In the genomic region with DNA sequence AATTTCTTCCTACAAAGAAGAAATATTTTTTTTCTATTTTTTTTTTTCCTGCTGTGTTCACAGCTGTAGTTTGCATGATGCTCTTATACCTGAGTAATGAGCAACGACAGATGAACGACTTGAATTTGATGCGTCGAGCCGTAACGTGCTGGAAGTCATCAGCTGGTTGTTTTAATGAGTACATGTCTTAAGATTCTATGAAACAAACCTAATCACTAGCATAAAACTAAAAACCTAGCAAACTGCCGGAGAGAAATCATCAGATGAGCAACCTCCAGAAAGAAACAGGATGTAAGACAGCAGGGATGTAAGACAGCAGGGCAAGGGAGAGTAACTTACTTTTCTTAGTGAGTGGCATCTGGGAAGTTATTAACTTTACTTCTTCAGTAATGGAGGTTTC, we compare ENCODE assay signal across 9 mouse cellular contexts. TPM values are rescaled to one million over a fixed set of nuclear protein-coding genes. Genes with fewer than 3 reads are reported as not detected.
A peak's percentile ranks its signal among the peaks of the same experiment; 100 is the strongest.
DNase-seq lines count a peak whose midpoint lies in the region; ATAC-seq and TF ChIP-seq lines count a peak whose summit lies in the region.
"Had no signal": no experiment of that assay in that cellular context is flagged by ENCODE, and none has a peak within 500 bp of the region (broad histone marks: within the 10 kb centered on the region; RNA-seq: fewer than 3 reads in every experiment).

No protein-coding gene starts in this region.

- H3K36me3 ChIP-seq in embryonic facial prominence, embryonic 14.5 days (ENCODE audit: control insufficient read depth, insufficient read depth, low read length) = no peaks in the 10 kb centered on the region
- H3K36me3 ChIP-seq in intestine, embryonic 15.5 days = no peaks in the 10 kb centered on the region
- H3K36me3 ChIP-seq in myocyte (ENCODE audit: control insufficient read depth, insufficient read depth) = no peaks in the 10 kb centered on the region

- TF ChIP-seq POLR2A in myocyte (IDR thresholded peaks at IDR 0.05; ENCODE audit: insufficient read length, low read depth) = no peak

- ATAC-seq in embryonic facial prominence, embryonic 14.5 days (ENCODE audit: low read depth) = no peak
- no peak for ATAC-seq in intestine, embryonic 15.5 days
- no peak for ATAC-seq in granulocyte monocyte progenitor cell, adult 5-6 weeks (replicated peaks; ENCODE audit: poor library complexity, severe bottlenecking)

- H3K4me1 ChIP-seq in embryonic facial prominence, embryonic 14.5 days (ENCODE audit: control insufficient read depth, insufficient read depth, low read length) = peaks cover 12% of the 10 kb centered on the region
- 0 out of 2 replicates have a peak, but pooled peaks cover 4% of the 10 kb centered on the region for H3K4me1 ChIP-seq in intestine, embryonic 15.5 days (replicated peaks)

- H3ac ChIP-seq in myocyte (ENCODE audit: control insufficient read depth, insufficient read length) = no peak overlapping the region

- no peak overlapping the region for H3K27ac ChIP-seq in layer of hippocampus, adult 2 months
- H3K27ac ChIP-seq in embryonic facial prominence, embryonic 14.5 days (replicated peaks; ENCODE audit: low read depth, low read length) = no peak overlapping the region
- no peak overlapping the region for H3K27ac ChIP-seq in intestine, embryonic 15.5 days

- TF ChIP-seq CTCF in layer of hippocampus, adult 2 months (conservative IDR thresholded peaks at IDR 0.05) = no peak

- peak overlapping the region; percentile 81 for H3K4me3 ChIP-seq in layer of hippocampus, adult 2 months
- H3K4me3 ChIP-seq in embryonic facial prominence, embryonic 14.5 days (ENCODE audit: low read depth, low read length) = peak overlapping the region; percentile 80
- H3K4me3 ChIP-seq in intestine, embryonic 15.5 days (replicated peaks) = no peak overlapping the region
- H3K4me3 ChIP-seq in myocyte = peak overlapping the region; percentile 30

- H3K27me3 ChIP-seq in embryonic facial prominence, embryonic 14.5 days (replicated peaks; ENCODE audit: control insufficient read depth, insufficient read depth, low read length) = no peaks in the 10 kb centered on the region
- H3K27me3 ChIP-seq in intestine, embryonic 15.5 days (replicated peaks) = no peaks in the 10 kb centered on the region
- H3K27me3 ChIP-seq in myocyte (ENCODE audit: control insufficient read depth, insufficient read depth, insufficient read length) = no peaks in the 10 kb centered on the region

- WGBS in embryonic facial prominence, embryonic 14.5 days = 72% methylated on average over 7 of the region's 7 CpGs
- WGBS in intestine, embryonic 15.5 days = 83% methylated on average over 7 of the region's 7 CpGs

- peak overlapping the region; percentile 55 for H3K4me2 ChIP-seq in embryonic facial prominence, embryonic 14.5 days (ENCODE audit: low read depth, low read length)
- H3K4me2 ChIP-seq in intestine, embryonic 15.5 days (replicated peaks) = peak overlapping the region; percentile 71
- H3K4me2 ChIP-seq in myocyte (ENCODE audit: low read depth) = peak overlapping the region; percentile 83

- no peaks in the 10 kb centered on the region; the same call in 1 of the 2 replicates for H3K9me3 ChIP-seq in embryonic facial prominence, embryonic 14.5 days (ENCODE audit: control insufficient read depth, low read length)
- H3K9me3 ChIP-seq in intestine, embryonic 15.5 days = no peaks in the 10 kb centered on the region

- DNase-seq in layer of hippocampus, adult 2 months (ENCODE audit: low spot score in 2 of 2) = no peak
- DNase-seq in layer of hippocampus, adult 9-10 months (ENCODE audit: low spot score) = no peak
- DNase-seq in embryonic facial prominence, embryonic 14.5 days (ENCODE audit: low spot score) = no peak
- no peak for DNase-seq in right cerebral cortex, postnatal 36 days (ENCODE audit: low spot score in 2 of 2)
- DNase-seq in gastrocnemius, postnatal 36 days = no peak
- DNase-seq: cerebellum, adult 11 months had no signal

- peak overlapping the region; percentile 88; the same call in 1 of the 2 replicates for H3K9ac ChIP-seq in embryonic facial prominence, embryonic 14.5 days (ENCODE audit: low read depth, low read length)
- H3K9ac ChIP-seq in intestine, embryonic 15.5 days = no peak overlapping the region

- H3K79me2 ChIP-seq in myocyte (ENCODE audit: control insufficient read depth, insufficient read depth) = peaks cover 4% of the 10 kb centered on the region

- intact Hi-C loops in gastrocnemius, postnatal 36 days (cut with DNase I) = no loop called here

TF ChIP-seq in myocyte, 11 proteins besides CTCF, POLR2A, EP300 and RAD21:
- TF ChIP-seq MAX (IDR thresholded peaks at IDR 0.05; ENCODE audit: low read depth) = no peak
- TF ChIP-seq POLR2AphosphoS2 (IDR thresholded peaks at IDR 0.05; ENCODE audit: insufficient read length, low read depth) = no peak
- no peak for TF ChIP-seq REST (IDR thresholded peaks at IDR 0.05; ENCODE audit: insufficient read depth, insufficient read length)
- TF ChIP-seq TCF3 (IDR thresholded peaks at IDR 0.05; ENCODE audit: insufficient read length, low read depth) = no peak
- no peak for TF ChIP-seq USF1 (IDR thresholded peaks at IDR 0.05; ENCODE audit: low read depth)
- TF ChIP-seq TCF12 (IDR thresholded peaks at IDR 0.05; ENCODE audit: insufficient read depth, poor library complexity, severe bottlenecking) = no peak
- no peak for TF ChIP-seq CEBPB (IDR thresholded peaks at IDR 0.05; ENCODE audit: insufficient read depth, poor library complexity, severe bottlenecking)
- TF ChIP-seq MYOD1 (IDR thresholded peaks at IDR 0.05; ENCODE audit: control insufficient read depth in 1 of 3, insufficient read length in 2 of 3, low read depth in 2 of 3) = no peak
TF ChIP-seq in myocyte: peak in this region for 0.

RNA-seq across cellular contexts. Expression of a gene that starts 1.4 kb away (rescaled TPM):
- 10 to 100 TPM; 61.7 to 63.5 TPM for total RNA-seq in layer of hippocampus, adult 2 months (2021)
- polyA plus RNA-seq in embryonic facial prominence, embryonic 14.5 days (2014; fragmentation: Nextera tagmentation; extraction: Ambion mirVana) = 64.9 and 70.4 TPM in 2 replicates
- 45.8 and 48.1 TPM in 2 replicates for polyA plus RNA-seq in intestine, embryonic 15.5 days (2015; fragmentation: Nextera tagmentation; extraction: Ambion mirVana)
- polyA plus RNA-seq in myocyte (2012; fragmentation: generic; extraction: Trizol) = 19.4 TPM
- total RNA-seq in gastrocnemius, postnatal 36 days (2021) = 10 to 100 TPM; 14.5 to 15.0 TPM
- 17.5 and 23.2 TPM in 2 replicates for total RNA-seq in granulocyte monocyte progenitor cell, adult 5-6 weeks (2014; fragmentation: Nextera tagmentation)
- total RNA-seq in granulocyte monocyte progenitor cell, adult 5-6 weeks (2017) = 55.9 and 63.3 TPM in 2 replicates
